Mouse (Mus musculus) bone marrow macrophage, adult 2 months (primary cell): ENCODE results near the gene E030025P04Rik.

Experiments
- CTCF ChIP-seq: IDR thresholded peaks from 2 replicates; pipeline ENCODE4 v1.5.1; 2012; ENCODE audit warnings: low read depth, mild to moderate bottlenecking, low read length, moderate library complexity
- POLR2A ChIP-seq: IDR thresholded peaks from 2 replicates; pipeline ENCODE4 v1.6.1; 2012; ENCODE audit warnings: mild to moderate bottlenecking, low read depth, low read length, borderline replicate concordance

DNA sequence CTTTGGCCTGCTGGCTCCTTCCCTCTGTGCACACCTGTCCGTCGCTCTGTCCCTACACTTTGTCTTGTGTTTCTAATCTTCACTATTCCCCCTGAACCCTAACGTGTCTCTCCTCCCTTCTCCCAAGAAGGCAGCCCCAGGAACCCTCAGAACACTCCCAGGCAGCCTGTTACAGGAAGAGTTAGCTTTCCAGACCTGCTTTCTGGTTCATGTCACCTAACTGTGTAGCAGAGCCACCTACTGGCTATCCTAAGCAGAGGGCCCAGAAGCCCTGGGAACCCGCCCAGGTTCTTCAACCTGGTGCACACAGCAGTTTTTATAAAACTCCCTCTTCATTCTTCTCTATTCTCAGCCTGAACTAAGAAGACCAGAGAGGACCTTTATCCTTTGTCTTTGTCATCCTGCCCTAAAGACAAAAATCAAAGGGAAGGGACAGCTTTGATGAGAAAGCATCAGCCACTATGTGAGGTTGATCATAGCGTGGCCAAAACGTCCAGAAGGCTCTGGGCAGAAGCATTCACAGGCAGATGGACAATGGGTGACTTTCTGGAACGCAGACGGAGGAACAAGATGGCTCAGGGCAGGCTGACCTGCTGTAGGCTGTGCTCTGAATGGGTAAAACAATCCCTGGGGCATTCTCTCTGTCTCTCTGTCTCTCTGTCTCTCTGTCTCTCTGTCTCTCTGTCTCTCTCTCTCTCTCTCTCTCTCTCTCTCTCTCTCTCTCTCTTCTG, 34.8 kb upstream of the E030025P04Rik start:
- no peak for TF ChIP-seq POLR2A
- TF ChIP-seq CTCF, result no peak
